Mouse (Mus musculus) limb, embryonic 11.5 days (tissue): ENCODE results near the gene 1520401A03Rik. TPM values are rescaled to one million over a fixed set of nuclear protein-coding genes. Genes with fewer than 3 reads are reported as not detected.

ENCODE experiments used
- ATAC-seq: fragments of 200-750 bp; cut with Nextera tagmentation; 2 replicates; pipeline ENCODE4 v1.8.0; 2017; ENCODE audit warnings: low read depth; ENCODE audit not compliant: insufficient number of reproducible peaks, low FRiP score, low TSS enrichment
- DNase-seq: peaks from one replicate; pipeline ENCODE4 v3.0.0-alpha.2; 2015; ENCODE audit warnings: low spot score
- H3K27ac ChIP-seq: fragments of 300-500 bp; sonication (generic); replicated peaks from 2 replicates; pipeline ENCODE4 v1.5.1; 2014; ENCODE audit warnings: low read depth, mild to moderate bottlenecking, low read length
- H3K27me3 ChIP-seq: fragments of 300-500 bp; sonication (generic); 2 replicates; pipeline ENCODE4 v1.6.1; 2014; ENCODE audit warnings: mild to moderate bottlenecking, low read length, mixed read lengths; ENCODE audit not compliant: control insufficient read depth, insufficient read depth
- H3K36me3 ChIP-seq: fragments of 300-500 bp; sonication (generic); 2 replicates; pipeline ENCODE4 v1.6.1; 2014; ENCODE audit warnings: mild to moderate bottlenecking, low read length, moderate library complexity, mixed read lengths; ENCODE audit not compliant: control insufficient read depth, insufficient read depth
- H3K4me1 ChIP-seq: fragments of 300-500 bp; sonication (generic); 2 replicates; pipeline ENCODE4 v1.6.1; 2014; ENCODE audit warnings: low read length, mixed read lengths; ENCODE audit not compliant: control insufficient read depth, insufficient read depth
- H3K4me2 ChIP-seq: fragments of 300-500 bp; sonication (generic); 2 replicates; pipeline ENCODE4 v1.6.1; 2014; ENCODE audit warnings: low read depth, mild to moderate bottlenecking, moderate library complexity; ENCODE audit not compliant: severe bottlenecking
- H3K4me3 ChIP-seq: fragments of 300-500 bp; sonication (generic); 2 replicates; pipeline ENCODE4 v1.5.1; 2014; ENCODE audit warnings: low read depth, low read length
- H3K9ac ChIP-seq: fragments of 300-500 bp; sonication (generic); 2 replicates; pipeline ENCODE4 v1.6.1; 2014; ENCODE audit warnings: mild to moderate bottlenecking, low read length
- H3K9me3 ChIP-seq: fragments of 300-500 bp; sonication (generic); 2 replicates; pipeline ENCODE4 v1.6.1; 2016; ENCODE audit warnings: low read length; ENCODE audit not compliant: control insufficient read depth
- WGBS: fragments of 180-500 bp; shearing (Covaris S2); extraction: QIAGEN DNeasy Blood & Tissue Kit; methylation state at CpG from one replicate; pipeline ENCODE4 v1.1.7; 2014; 5-methylcytosine and 5-hydroxymethylcytosine counted together
- polyA plus RNA-seq: library from polyadenylated mRNA; unstranded; fragments of >200 nt; fragmentation: Nextera tagmentation; extraction: Ambion mirVana; gene quantifications from 2 replicates; pipeline ENCODE4 v1.2.1, GENCODE M21; 2014

Gene 1520401A03Rik
- polyA plus RNA-seq, 1 experiment from 2014 or later: 0.13 TPM

DNA sequence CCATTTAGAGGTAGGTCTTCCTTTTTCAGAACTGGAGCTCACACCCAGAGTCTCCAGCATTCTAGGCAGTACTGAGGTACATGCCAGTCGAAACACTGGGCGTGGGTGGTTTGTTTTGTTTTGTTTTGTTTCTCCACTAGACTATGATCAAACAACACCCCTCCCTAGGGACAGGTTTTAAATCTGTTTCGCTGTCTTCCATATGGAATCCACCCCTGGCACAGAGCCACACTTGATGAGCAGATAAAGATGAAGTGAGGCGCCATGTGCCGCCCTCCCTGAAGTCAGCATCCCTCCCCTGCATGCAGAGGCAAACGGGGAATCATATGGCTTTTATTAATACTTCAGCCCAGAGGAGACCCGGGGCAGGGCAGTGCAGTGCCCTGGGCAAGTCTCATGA, 17.8 kb downstream of the 1520401A03Rik start:
- Histone ChIP-seq H3K4me3 (no peak overlapping the region), H3K4me2 (no peak overlapping the region), H3K9me3 (no peaks in the 10 kb centered on the region), H3K9ac (no peak overlapping the region), H3K27me3 (peaks cover 6% of the 10 kb centered on the region), H3K36me3 (no peaks in the 10 kb centered on the region), H3K4me1 (peaks cover under 1% of the 10 kb centered on the region; the same call in 1 of the 2 replicates), H3K27ac (no peak overlapping the region)
- DNase-seq (no peak), ATAC-seq (no peak)
- 48% methylated on average over 7 of the region's 7 CpGs for WGBS

GRCm38 (mm10) chr17:23703301-23703700, 19.3 kb downstream of the 1520401A03Rik start:
- Histone ChIP-seq H3K4me3 (no peak overlapping the region), H3K4me1 (peaks cover 3% of the 10 kb centered on the region; the same call in 1 of the 2 replicates), H3K9ac (no peak overlapping the region), H3K27me3 (peaks cover 18% of the 10 kb centered on the region), H3K27ac (no peak overlapping the region), H3K4me2 (no peak overlapping the region), H3K9me3 (no peaks in the 10 kb centered on the region), H3K36me3 (no peaks in the 10 kb centered on the region)
- DNase-seq (no peak), ATAC-seq (no peak)
- 88% methylated on average over 9 of the region's 9 CpGs for WGBS

GRCm38 (mm10) chr17:23700079-23700478, 22.5 kb downstream of the 1520401A03Rik start:
- Histone ChIP-seq H3K27me3 (peaks cover 22% of the 10 kb centered on the region), H3K4me1 (peaks cover 9% of the 10 kb centered on the region), H3K4me2 (peak overlapping the region; percentile 100), H3K9ac (peak overlapping the region; percentile 30; the same call in 1 of the 2 replicates), H3K36me3 (no peaks in the 10 kb centered on the region), H3K4me3 (peak overlapping the region; percentile 54), H3K27ac (no peak overlapping the region), H3K9me3 (no peaks in the 10 kb centered on the region)
- WGBS: under 1% methylated on average over 28 of the region's 28 CpGs
- DNase-seq (peak; percentile 89), ATAC-seq (peak; percentile 74)

DNA sequence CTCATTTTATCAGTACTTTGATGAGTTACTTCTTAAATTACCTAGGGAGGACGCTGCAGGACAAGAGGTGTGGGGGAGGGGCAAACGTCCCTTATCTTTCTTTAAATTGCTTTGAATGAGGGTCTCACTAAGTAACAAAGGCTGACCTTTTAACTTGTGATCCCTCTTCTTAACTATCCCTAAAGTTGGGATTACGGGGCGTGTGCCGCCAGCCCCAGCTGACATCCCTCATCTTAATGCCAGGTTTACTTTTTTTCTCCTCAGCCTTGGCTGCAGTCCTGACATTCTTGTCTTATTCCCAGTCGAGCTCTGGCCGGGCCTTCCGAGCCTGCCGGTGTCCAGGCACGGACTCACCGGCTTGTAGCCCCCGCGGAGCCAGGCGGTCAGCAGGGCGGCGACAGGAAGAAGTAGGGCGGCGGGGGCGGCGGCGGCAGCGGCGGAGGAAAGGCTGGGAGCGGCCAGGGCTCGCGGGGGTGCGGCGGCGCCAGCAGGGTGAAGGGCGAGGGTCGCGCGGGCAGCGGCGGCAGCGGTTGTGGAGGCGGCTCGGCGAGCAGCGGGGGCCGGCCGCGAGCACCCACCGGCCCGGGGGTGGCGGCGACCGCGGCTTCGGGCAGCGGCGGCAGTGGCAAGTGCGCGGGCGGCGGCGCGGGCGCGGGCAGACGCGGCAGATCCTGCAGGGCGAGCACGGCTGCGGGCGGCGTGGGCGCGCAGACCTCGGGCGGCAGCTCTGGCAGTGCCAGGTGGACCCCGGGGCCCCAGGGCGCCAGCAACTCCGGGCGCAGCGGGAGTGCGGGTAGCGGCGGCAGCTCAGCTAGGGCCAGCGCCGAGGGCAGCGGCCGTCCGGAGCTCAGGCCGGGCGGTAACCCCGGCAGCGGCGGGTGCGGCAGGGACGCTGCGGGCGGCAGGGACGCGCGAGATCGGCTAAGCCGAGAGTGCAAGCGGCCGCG, 23.2 kb downstream of the 1520401A03Rik start:
- no peak for ATAC-seq
- Histone ChIP-seq H3K9me3 (no peaks in the 10 kb centered on the region), H3K4me3 (peak overlapping the region; percentile 54), H3K36me3 (no peaks in the 10 kb centered on the region), H3K4me1 (peaks cover 14% of the 10 kb centered on the region), H3K27ac (no peak overlapping the region), H3K4me2 (peak overlapping the region; percentile 100), H3K27me3 (peaks cover 22% of the 10 kb centered on the region), H3K9ac (peak overlapping the region; percentile 30; the same call in 1 of the 2 replicates)
- WGBS: under 1% methylated on average over 78 of the region's 101 CpGs
- peak; percentile 47 for DNase-seq

DNA sequence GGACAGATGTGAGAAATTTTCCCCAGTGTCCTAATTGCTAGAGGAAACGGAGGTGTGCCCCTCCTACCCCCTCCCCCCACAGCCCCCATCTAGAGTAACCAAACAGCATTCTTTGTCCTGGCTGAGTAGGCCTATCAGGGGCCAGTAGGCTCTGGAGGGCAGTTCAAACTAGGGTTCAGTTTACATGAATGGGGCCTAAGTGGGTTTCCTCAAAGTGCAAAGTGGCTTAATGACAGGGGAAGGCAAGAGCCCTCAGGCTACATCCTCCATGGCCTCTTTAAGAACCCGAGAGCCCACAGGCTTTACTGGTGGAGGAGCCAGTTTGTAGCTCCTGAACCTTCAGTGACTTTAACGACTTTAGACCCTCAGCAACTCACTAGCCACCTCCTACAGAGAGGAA, 26.8 kb downstream of the 1520401A03Rik start:
- Histone ChIP-seq H3K4me3 (no peak overlapping the region), H3K4me2 (no peak overlapping the region), H3K27ac (no peak overlapping the region), H3K27me3 (peaks cover 19% of the 10 kb centered on the region), H3K4me1 (peaks cover 14% of the 10 kb centered on the region), H3K9ac (no peak overlapping the region), H3K9me3 (no peaks in the 10 kb centered on the region), H3K36me3 (no peaks in the 10 kb centered on the region)
- ATAC-seq (peak; percentile 88), DNase-seq (peak; percentile 64)
- 4% methylated on average over 3 of the region's 3 CpGs for WGBS

DNA sequence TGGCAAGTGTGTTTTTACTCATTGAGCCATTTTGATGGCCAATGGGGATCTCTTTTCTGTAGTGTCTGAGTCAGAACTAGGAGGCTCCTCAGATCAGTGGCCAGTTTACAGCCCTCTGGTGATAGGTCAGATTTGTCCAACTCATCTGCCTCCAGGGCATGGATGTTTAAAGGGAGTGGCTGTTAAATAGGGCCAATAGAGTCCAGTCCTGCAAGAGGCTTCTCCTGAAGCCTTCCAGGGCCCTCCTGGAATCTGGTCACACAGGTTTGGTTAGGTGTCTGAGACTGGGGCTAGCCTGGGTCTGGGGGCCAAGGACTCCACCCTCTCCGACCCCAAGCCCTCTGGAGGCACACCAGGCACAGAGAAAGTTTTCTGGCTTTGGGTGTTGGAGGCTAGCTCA, 28.1 kb downstream of the 1520401A03Rik start:
- Histone ChIP-seq H3K4me1 (peaks cover 11% of the 10 kb centered on the region), H3K27ac (no peak overlapping the region), H3K4me3 (no peak overlapping the region), H3K4me2 (no peak overlapping the region), H3K9ac (no peak overlapping the region), H3K9me3 (no peaks in the 10 kb centered on the region), H3K27me3 (peaks cover 14% of the 10 kb centered on the region), H3K36me3 (no peaks in the 10 kb centered on the region)
- DNase-seq: no peak
- ATAC-seq: 0 out of 2 replicates have a peak, but pooled peaks have one; percentile 23
- 63% methylated on average over 1 of the region's 1 CpGs for WGBS

- peak within 1 kb of the TSS; percentile 36 for H3K4me2 ChIP-seq
- H3K27me3 ChIP-seq: peaks cover 41% of the 10 kb centered on the region
- no peak within 1 kb of the TSS for H3K9ac ChIP-seq
- WGBS: 14% methylated on average over 15 of the region's 15 CpGs
- no peaks in the 10 kb centered on the region for H3K9me3 ChIP-seq
- H3K4me3 ChIP-seq: peak within 1 kb of the TSS; percentile 21
- DNase-seq (peak; percentile 40), ATAC-seq (peak; percentile 81)
- H3K36me3 ChIP-seq: no peaks in the 10 kb centered on the region
- peaks cover 20% of the 10 kb centered on the region for H3K4me1 ChIP-seq
- no peak within 1 kb of the TSS for H3K27ac ChIP-seq
These were observed 38.5 kb downstream of the 1520401A03Rik start, which contains the start of gene Cldn9 for GRCm38 (mm10) chr17:23683856-23684672. TSS of gene Cldn9 (minus strand) at chr17:23684026.

DNA sequence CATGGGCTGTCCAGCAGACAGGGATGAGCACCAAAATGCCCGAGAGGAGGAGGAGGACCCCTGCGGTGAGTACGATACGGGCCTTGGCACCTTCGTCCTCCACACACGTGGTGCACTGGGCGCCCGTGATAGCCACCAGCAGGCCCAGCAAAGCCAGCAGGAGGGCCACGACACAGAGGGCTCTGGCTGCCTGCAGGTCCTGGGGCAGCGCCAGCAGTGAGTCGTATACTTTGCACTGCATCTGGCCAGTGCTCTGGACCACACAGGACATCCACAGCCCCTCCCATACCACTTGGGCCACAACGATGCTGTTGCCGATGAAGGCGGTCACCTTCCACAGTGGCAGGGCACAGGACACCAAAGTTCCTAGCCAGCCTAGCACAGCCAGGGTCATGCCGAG, 39.4 kb downstream of the 1520401A03Rik start:
- Histone ChIP-seq H3K9me3 (no peaks in the 10 kb centered on the region), H3K4me1 (peaks cover 20% of the 10 kb centered on the region), H3K27ac (no peak overlapping the region), H3K36me3 (no peaks in the 10 kb centered on the region), H3K9ac (no peak overlapping the region), H3K4me2 (peak overlapping the region; percentile 36), H3K4me3 (peak overlapping the region; percentile 21), H3K27me3 (peaks cover 49% of the 10 kb centered on the region)
- 18% methylated on average over 15 of the region's 15 CpGs for WGBS
- DNase-seq (peak; percentile 28), ATAC-seq (0 out of 2 replicates have a peak, but pooled peaks have one; percentile 3)
